Mouse (Mus musculus): Measurements from ENCODE around the gene Il1rn. TPM values are rescaled to one million over a fixed set of nuclear protein-coding genes. Genes with fewer than 3 reads are reported as not detected.

Il1rn gene
- polyA plus RNA-seq, 1 experiment, result 2.2 TPM

- TF ChIP-seq POLR2A (IDR thresholded peaks at IDR 0.05; ENCODE audit: low read depth, low read length), result no peak
- no peak for TF ChIP-seq CTCF (IDR thresholded peaks at IDR 0.05; ENCODE audit: extremely low read depth, insufficient read depth, insufficient read length, insufficient replicate concordance)
- no peak for DNase-seq (ENCODE audit: low read depth in 1 of 2, low spot score in 2 of 2)
- Histone ChIP-seq H3K4me1 (ENCODE audit: control insufficient read depth, insufficient read depth, insufficient read length) (no peaks in the 10 kb centered on the region), H3K27ac (ENCODE audit: insufficient read depth, low read length) (no peak overlapping the region), H3K36me3 (ENCODE audit: control insufficient read depth, insufficient read depth, low read length) (no peaks in the 10 kb centered on the region), H3K27me3 (ENCODE audit: control insufficient read depth, insufficient read depth, low read length) (no peaks in the 10 kb centered on the region), H3K4me3 (ENCODE audit: extremely low read depth, insufficient read depth, insufficient read length) (peak overlapping the region; percentile 56; the same call in 1 of the 2 replicates)
- WGBS, result 59% methylated on average over 4 of the region's 4 CpGs
Observed at GRCm38 (mm10) chr2:24367895-24368261, 31.2 kb downstream of the Il1rn start.

- no peak for TF ChIP-seq POLR2A (IDR thresholded peaks at IDR 0.05; ENCODE audit: low read depth, low read length)
- no peak for TF ChIP-seq CTCF (IDR thresholded peaks at IDR 0.05; ENCODE audit: extremely low read depth, insufficient read depth, insufficient read length, insufficient replicate concordance)
- no peaks in the 10 kb centered on the region for H3K36me3 ChIP-seq (ENCODE audit: control insufficient read depth, insufficient read depth, low read length)
- WGBS, result 87% methylated on average over 5 of the region's 5 CpGs
- no peak for DNase-seq (ENCODE audit: low read depth in 1 of 2, low spot score in 2 of 2)
- H3K27me3 ChIP-seq (ENCODE audit: control insufficient read depth, insufficient read depth, low read length), result no peaks in the 10 kb centered on the region
- no peak overlapping the region for H3K27ac ChIP-seq (ENCODE audit: insufficient read depth, low read length)
- H3K4me3 ChIP-seq (ENCODE audit: extremely low read depth, insufficient read depth, insufficient read length), result no peak overlapping the region
- H3K4me1 ChIP-seq (ENCODE audit: control insufficient read depth, insufficient read depth, insufficient read length), result peaks cover 13% of the 10 kb centered on the region; the same call in 1 of the 2 replicates
Observed at GRCm38 (mm10) chr2:24378747-24379450, 42.2 kb downstream of the Il1rn start.

GRCm38 (mm10) chr2:24382456-24383230 is 46.0 kb downstream of the Il1rn start:
- peak overlapping the region; percentile 11; the same call in 1 of the 2 replicates for H3K4me3 ChIP-seq (ENCODE audit: extremely low read depth, insufficient read depth, insufficient read length)
- DNase-seq (ENCODE audit: low read depth in 1 of 2, low spot score in 2 of 2), result peak in 1 of 2 experiments; percentile 25
- H3K27me3 ChIP-seq (ENCODE audit: control insufficient read depth, insufficient read depth, low read length), result no peaks in the 10 kb centered on the region
- WGBS, result 38% methylated on average over 9 of the region's 9 CpGs
- peak overlapping the region; percentile 57 for H3K27ac ChIP-seq (ENCODE audit: insufficient read depth, low read length)
- H3K36me3 ChIP-seq (ENCODE audit: control insufficient read depth, insufficient read depth, low read length), result no peaks in the 10 kb centered on the region
- no peak for TF ChIP-seq POLR2A (IDR thresholded peaks at IDR 0.05; ENCODE audit: low read depth, low read length)
- TF ChIP-seq CTCF (IDR thresholded peaks at IDR 0.05; ENCODE audit: extremely low read depth, insufficient read depth, insufficient read length, insufficient replicate concordance), result no peak
- H3K4me1 ChIP-seq (ENCODE audit: control insufficient read depth, insufficient read depth, insufficient read length), result peaks cover 30% of the 10 kb centered on the region; the same call in 1 of the 2 replicates

DNA sequence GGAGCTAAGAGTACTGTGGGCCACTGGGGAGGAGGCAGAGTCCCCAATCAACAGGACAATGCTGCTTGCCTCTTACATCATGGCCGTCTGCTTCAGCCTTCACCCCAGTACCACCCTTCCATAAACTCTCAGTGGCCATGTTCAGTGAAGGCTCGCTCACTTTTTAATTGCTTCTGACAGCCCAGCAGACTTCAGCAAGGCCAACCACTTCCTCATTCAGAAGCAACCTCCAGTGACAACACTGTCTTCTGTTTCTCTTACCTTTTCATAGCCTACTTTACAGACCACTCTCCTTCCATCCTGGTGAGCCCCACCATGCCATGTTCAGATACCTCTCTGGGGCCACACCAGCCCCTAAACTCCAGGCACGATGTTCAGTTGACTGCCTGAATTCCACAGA is 47.0 kb downstream of the Il1rn start:
- no peak overlapping the region for H3K4me3 ChIP-seq (ENCODE audit: extremely low read depth, insufficient read depth, insufficient read length)
- DNase-seq (ENCODE audit: low read depth in 1 of 2, low spot score in 2 of 2), result no peak
- no peaks in the 10 kb centered on the region; the same call in 1 of the 2 replicates for H3K36me3 ChIP-seq (ENCODE audit: control insufficient read depth, insufficient read depth, low read length)
- peak overlapping the region; percentile 57 for H3K27ac ChIP-seq (ENCODE audit: insufficient read depth, low read length)
- 29% methylated on average over 3 of the region's 3 CpGs for WGBS
- TF ChIP-seq CTCF (IDR thresholded peaks at IDR 0.05; ENCODE audit: extremely low read depth, insufficient read depth, insufficient read length, insufficient replicate concordance) (no peak), POLR2A (IDR thresholded peaks at IDR 0.05; ENCODE audit: low read depth, low read length) (no peak)
- no peaks in the 10 kb centered on the region for H3K27me3 ChIP-seq (ENCODE audit: control insufficient read depth, insufficient read depth, low read length)
- peaks cover 39% of the 10 kb centered on the region; the same call in 1 of the 2 replicates for H3K4me1 ChIP-seq (ENCODE audit: control insufficient read depth, insufficient read depth, insufficient read length)

GRCm38 (mm10) chr2:24384393-24384792 is 47.7 kb downstream of the Il1rn start:
- no peak for DNase-seq (ENCODE audit: low read depth in 1 of 2, low spot score in 2 of 2)
- H3K4me3 ChIP-seq (ENCODE audit: extremely low read depth, insufficient read depth, insufficient read length), result peak overlapping the region; percentile 24; the same call in 1 of the 2 replicates
- TF ChIP-seq POLR2A (IDR thresholded peaks at IDR 0.05; ENCODE audit: low read depth, low read length) (no peak), CTCF (IDR thresholded peaks at IDR 0.05; ENCODE audit: extremely low read depth, insufficient read depth, insufficient read length, insufficient replicate concordance) (no peak)
- no peaks in the 10 kb centered on the region for H3K27me3 ChIP-seq (ENCODE audit: control insufficient read depth, insufficient read depth, low read length)
- H3K4me1 ChIP-seq (ENCODE audit: control insufficient read depth, insufficient read depth, insufficient read length), result peaks cover 40% of the 10 kb centered on the region; the same call in 1 of the 2 replicates
- H3K27ac ChIP-seq (ENCODE audit: insufficient read depth, low read length), result peak overlapping the region; percentile 97
- no peaks in the 10 kb centered on the region; the same call in 1 of the 2 replicates for H3K36me3 ChIP-seq (ENCODE audit: control insufficient read depth, insufficient read depth, low read length)

DNA sequence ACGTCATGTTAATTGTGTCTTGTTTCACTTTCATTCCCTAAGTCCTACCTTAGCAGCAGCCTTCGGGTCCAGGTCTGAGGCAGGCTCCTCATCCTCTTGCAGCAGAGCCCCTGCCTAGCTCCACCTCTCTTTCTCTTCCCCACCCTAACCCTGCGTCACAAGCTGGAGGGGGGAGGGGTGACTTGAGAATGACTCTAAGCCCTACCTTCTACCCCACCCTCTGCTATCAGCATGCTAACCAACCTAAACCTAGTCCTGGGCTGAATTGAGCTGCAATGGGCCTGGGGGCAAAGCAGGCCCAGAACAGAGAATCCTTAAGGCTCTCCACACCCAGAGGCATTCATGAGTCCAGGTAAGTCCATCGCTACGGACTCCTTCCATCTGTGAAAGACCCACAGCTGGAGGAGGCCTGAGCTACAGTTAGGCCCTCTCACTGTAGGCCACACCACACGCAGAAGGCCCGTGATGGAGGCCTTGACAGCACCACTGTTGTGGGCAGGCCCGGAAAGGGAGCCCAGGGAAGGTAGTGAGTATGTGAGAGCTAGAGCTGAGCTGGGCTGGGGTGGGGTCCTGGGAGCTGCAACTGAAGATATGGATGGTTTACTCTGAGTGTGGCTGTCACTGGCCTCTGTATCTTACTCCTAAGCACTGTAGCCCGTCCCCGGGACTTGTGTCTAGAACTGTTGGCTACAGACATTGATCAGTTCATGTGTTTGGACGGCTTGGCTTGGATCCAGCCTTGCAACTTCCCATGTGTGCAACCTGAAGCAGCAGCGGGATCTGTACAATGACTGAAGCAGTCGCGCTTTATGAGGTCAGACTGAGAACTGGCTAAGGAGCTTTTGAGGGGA is 48.7 kb downstream of the Il1rn start:
- Histone ChIP-seq H3K4me1 (ENCODE audit: control insufficient read depth, insufficient read depth, insufficient read length) (peaks cover 44% of the 10 kb centered on the region; the same call in 1 of the 2 replicates), H3K36me3 (ENCODE audit: control insufficient read depth, insufficient read depth, low read length) (no peaks in the 10 kb centered on the region; the same call in 1 of the 2 replicates), H3K4me3 (ENCODE audit: extremely low read depth, insufficient read depth, insufficient read length) (peak overlapping the region; percentile 77), H3K27me3 (ENCODE audit: control insufficient read depth, insufficient read depth, low read length) (no peaks in the 10 kb centered on the region), H3K27ac (ENCODE audit: insufficient read depth, low read length) (peak overlapping the region; percentile 97)
- 21% methylated on average over 14 of the region's 14 CpGs for WGBS
- peak; percentile 74 to 80 for DNase-seq (ENCODE audit: low read depth in 1 of 2, low spot score in 2 of 2)
- TF ChIP-seq POLR2A (IDR thresholded peaks at IDR 0.05; ENCODE audit: low read depth, low read length) (peak; percentile 48; the same call in 1 of the 2 replicates), CTCF (IDR thresholded peaks at IDR 0.05; ENCODE audit: extremely low read depth, insufficient read depth, insufficient read length, insufficient replicate concordance) (no peak)

Data from spleen, adult 2 months (tissue).